Mouse (Mus musculus): ENCODE data around the gene Opa3.

- no peak for TF ChIP-seq GATA1 (IDR thresholded peaks at IDR 0.05; ENCODE audit: borderline replicate concordance, low read length)
- TF ChIP-seq FLI1 (IDR thresholded peaks at IDR 0.05; ENCODE audit: low read length) = no peak
Observed at GRCm38 (mm10) chr7:19305413-19305735, 77.2 kb downstream of the Opa3 start.

Data from megakaryocyte, embryonic 14.5 days (primary cell).